Mouse (Mus musculus) stomach, postnatal 0 days (tissue): Measurements from ENCODE around the gene Ift80.

ENCODE experiments used
- CTCF ChIP-seq: IDR thresholded peaks from 2 replicates; pipeline ENCODE4 v1.5.1; 2016; ENCODE audit warnings: antibody characterized with exemption, low read depth, mild to moderate bottlenecking, moderate library complexity
- EP300 ChIP-seq: optimal IDR thresholded peaks from 2 replicates; pipeline ENCODE3; 2016; ENCODE audit warnings: antibody characterized with exemption

DNA sequence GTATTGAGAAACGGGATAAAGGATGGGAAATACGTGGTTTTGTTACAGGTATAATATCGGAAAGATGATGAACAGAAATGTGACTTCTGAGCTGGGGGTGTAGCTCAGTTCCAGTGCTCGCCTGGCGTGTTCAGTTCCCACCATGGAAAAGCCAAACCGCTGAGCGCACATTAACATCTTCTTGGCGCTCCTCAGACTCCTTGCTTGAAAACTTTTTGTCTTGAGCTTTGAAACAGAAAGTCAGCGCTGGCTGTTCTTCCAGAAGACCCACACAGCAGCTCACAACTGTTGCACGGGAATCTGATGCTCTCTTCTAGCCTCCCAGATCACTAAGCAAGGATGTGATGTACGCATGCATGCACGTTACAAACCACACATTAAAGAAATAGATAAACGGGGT is 41.4 kb upstream of the Ift80 start:
- TF ChIP-seq CTCF, result no peak
- no peak for TF ChIP-seq EP300
